Mouse (Mus musculus): Measurements from ENCODE around the gene Clec12b.
A peak's percentile ranks its signal among the peaks of the same experiment; 100 is the strongest.

DNA sequence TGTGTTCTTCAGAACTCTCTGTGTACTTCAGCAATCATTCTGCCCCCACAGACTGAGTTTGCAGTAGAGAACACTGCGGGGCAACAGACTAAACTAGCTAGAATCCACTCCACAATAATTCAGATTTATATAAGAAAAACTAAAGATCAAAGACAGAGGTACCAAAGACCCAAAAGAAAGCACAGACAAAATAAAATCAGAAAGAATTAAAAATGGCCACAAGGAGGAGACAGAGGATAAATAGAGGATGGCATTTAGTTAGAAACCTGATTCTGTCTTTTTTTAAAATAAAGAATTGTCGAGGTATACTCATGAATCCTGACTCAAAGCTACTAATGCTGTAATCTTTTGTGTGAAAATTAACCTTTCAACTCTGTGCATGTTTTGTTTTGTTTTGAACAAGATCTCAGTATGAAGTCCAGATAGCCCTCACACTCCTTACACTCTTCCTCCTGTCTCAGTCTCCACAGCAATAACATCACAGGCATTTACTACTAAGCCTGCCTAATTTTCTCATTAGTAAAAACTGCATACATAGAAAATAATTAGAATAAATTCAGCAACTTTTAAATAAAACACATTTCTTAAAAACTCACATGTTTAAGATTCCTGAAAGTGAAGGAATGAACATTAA lies 7.5 kb upstream of the Clec12b start:
- TF ChIP-seq EP300 (IDR thresholded peaks at IDR 0.05; ENCODE audit: low read depth) (no peak), CTCF (IDR thresholded peaks at IDR 0.05; ENCODE audit: low read depth) (peak; percentile 38)

Data from liver, embryonic 14.5 days (tissue).